Mouse (Mus musculus) liver, embryonic 14.5 days (tissue): ENCODE results near the gene Fam131b.

ENCODE experiments used
- CTCF ChIP-seq: IDR thresholded peaks from 2 replicates; pipeline ENCODE4 v1.5.1; 2016; ENCODE audit warnings: antibody characterized with exemption, low read depth, control low read depth
- EP300 ChIP-seq: IDR thresholded peaks from 2 replicates; pipeline ENCODE4 v1.6.1; 2016; ENCODE audit warnings: antibody characterized with exemption, low read depth

GRCm38 (mm10) chr6:42344255-42344654 is 19.8 kb upstream of the Fam131b start:
- TF ChIP-seq CTCF (no peak), EP300 (no peak)
